Comparison of ENCODE assay signal across 8 mouse cellular contexts in the genomic region with DNA sequence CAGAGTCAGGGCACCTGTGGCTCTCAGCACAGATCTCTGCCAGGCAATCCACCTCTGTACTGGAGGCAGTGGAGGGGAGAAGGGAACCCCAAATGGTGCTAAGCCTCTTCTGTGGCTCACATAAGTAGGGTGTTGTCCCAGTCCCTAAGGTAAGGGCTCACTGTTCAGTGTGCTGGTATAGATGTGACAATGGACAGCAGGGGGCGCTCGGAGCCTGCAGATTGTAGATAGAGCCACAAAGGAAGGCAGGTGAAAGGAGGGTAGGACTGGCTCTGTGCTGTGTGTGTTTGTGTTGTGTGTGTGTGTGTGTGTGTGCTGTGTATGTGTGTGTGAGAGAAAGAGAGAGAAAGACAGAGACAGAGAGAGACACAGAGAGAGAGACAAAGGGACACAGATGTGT. TPM values are rescaled to one million over a fixed set of nuclear protein-coding genes. Genes with fewer than 3 reads are reported as not detected.
DNase-seq lines count a peak whose midpoint lies in the region; ATAC-seq and TF ChIP-seq lines count a peak whose summit lies in the region.

No protein-coding gene starts in this region.

- no peak overlapping the region for H3K27ac ChIP-seq in cortical plate, adult 2 months (ENCODE audit: insufficient read depth, low read length)
- H3K27ac ChIP-seq in intestine, embryonic 15.5 days = no peak overlapping the region
- no peak overlapping the region; the same call in 1 of the 2 replicates for H3K27ac ChIP-seq in midbrain, embryonic 10.5 days (replicated peaks)

- peak; percentile 84 for DNase-seq in ZHBTc4 (ENCODE audit: low read depth, low spot score)
- peak; percentile 67 for DNase-seq in gastrocnemius, postnatal 25 days
- DNase-seq in left cerebral cortex, postnatal 14 days (ENCODE audit: low spot score in 2 of 2) = peak; percentile 94
- DNase-seq in midbrain, embryonic 10.5 days (ENCODE audit: low spot score) = peak; percentile 82
- peak; percentile 98 for DNase-seq in right cerebral cortex, postnatal 4 days
- peak; percentile 73 to 86 for DNase-seq in urinary bladder, postnatal 4 days (ENCODE audit: low spot score in 2 of 2)

- no peaks in the 10 kb centered on the region for H3K27me3 ChIP-seq in intestine, embryonic 15.5 days (replicated peaks)
- H3K27me3 ChIP-seq in midbrain, embryonic 10.5 days (ENCODE audit: low read depth, poor library complexity, severe bottlenecking) = peaks cover 10% of the 10 kb centered on the region; the same call in 1 of the 2 replicates

- H3K4me1 ChIP-seq in cortical plate, adult 2 months (ENCODE audit: control insufficient read depth, insufficient read depth, low read length) = peaks cover 8% of the 10 kb centered on the region
- peaks cover 7% of the 10 kb centered on the region; the same call in 1 of the 2 replicates for H3K4me1 ChIP-seq in intestine, embryonic 15.5 days (replicated peaks)
- peaks cover 10% of the 10 kb centered on the region; the same call in 1 of the 2 replicates for H3K4me1 ChIP-seq in midbrain, embryonic 10.5 days

- no peak overlapping the region for H3K4me2 ChIP-seq in intestine, embryonic 15.5 days (replicated peaks)

- no peak for TF ChIP-seq POLR2A in cortical plate, adult 2 months (IDR thresholded peaks at IDR 0.05; ENCODE audit: extremely low read depth, insufficient read depth, low read length)

- no peak overlapping the region for H3K4me3 ChIP-seq in cortical plate, adult 2 months (ENCODE audit: insufficient read depth, low read length)
- H3K4me3 ChIP-seq in intestine, embryonic 15.5 days (replicated peaks) = no peak overlapping the region
- H3K4me3 ChIP-seq in midbrain, embryonic 10.5 days = no peak overlapping the region

- TF ChIP-seq CTCF in cortical plate, adult 2 months (IDR thresholded peaks at IDR 0.05; ENCODE audit: extremely low read depth, insufficient read depth, low read length) = peak; percentile 96

- WGBS in intestine, embryonic 15.5 days = 0% methylated on average over 2 of the region's 2 CpGs
- 0% methylated on average over 2 of the region's 2 CpGs for WGBS in midbrain, embryonic 10.5 days

- H3K36me3 ChIP-seq in intestine, embryonic 15.5 days = no peaks in the 10 kb centered on the region
- H3K36me3 ChIP-seq in midbrain, embryonic 10.5 days = no peaks in the 10 kb centered on the region

- intact Hi-C loops in left cerebral cortex, postnatal 14 days (cut with DNase I) = loop anchor here (1.0 to 10.0 kb wide), 3 partner anchors 47 to 645 kb away; partner anchors contain the start of gene Krt77

- H3K9ac ChIP-seq in intestine, embryonic 15.5 days = no peak overlapping the region

- ATAC-seq in intestine, embryonic 15.5 days = peak; percentile 76

- no peaks in the 10 kb centered on the region for H3K9me3 ChIP-seq in intestine, embryonic 15.5 days
- H3K9me3 ChIP-seq in midbrain, embryonic 10.5 days (replicated peaks) = no peaks in the 10 kb centered on the region

RNA-seq across cellular contexts. Expression of gene Krt80, which starts 30.4 kb away (rescaled TPM):
- 5.7 and 6.2 TPM in 2 replicates for polyA plus RNA-seq in cortical plate, adult 2 months (2012; rRNA removed)
- 1 to 10 TPM; 1.6 to 1.9 TPM for total RNA-seq in gastrocnemius, postnatal 25 days (2021)
- 1.2 TPM in 2 replicates for polyA plus RNA-seq in intestine, embryonic 15.5 days (2015; fragmentation: Nextera tagmentation; extraction: Ambion mirVana)
- 1 to 10 TPM; 1.6 to 1.9 TPM for total RNA-seq in left cerebral cortex, postnatal 14 days (2021)
- polyA plus RNA-seq in midbrain, embryonic 10.5 days (2016; fragmentation: Nextera tagmentation; extraction: Ambion mirVana) = 0.06 TPM in 1 of 2 replicates, not detected in the other

RNA-seq across cellular contexts. Expression of gene 6030408B16Rik, which starts 46.5 kb away (rescaled TPM):
- polyA plus RNA-seq in cortical plate, adult 2 months (2012; rRNA removed) = 0.13 and 0.23 TPM in 2 replicates
- under 1 TPM; 0.31 to 0.32 TPM for total RNA-seq in gastrocnemius, postnatal 25 days (2021)
- 4.1 TPM in 2 replicates for polyA plus RNA-seq in intestine, embryonic 15.5 days (2015; fragmentation: Nextera tagmentation; extraction: Ambion mirVana)
- total RNA-seq in left cerebral cortex, postnatal 14 days (2021) = under 1 TPM; 0.24 to 0.49 TPM
- polyA plus RNA-seq in midbrain, embryonic 10.5 days (2016; fragmentation: Nextera tagmentation; extraction: Ambion mirVana) = 0.06 and 0.22 TPM in 2 replicates

RNA-seq across cellular contexts. Expression of gene Atg101, which starts 55.5 kb away (rescaled TPM):
- 55.3 and 56.0 TPM in 2 replicates for polyA plus RNA-seq in cortical plate, adult 2 months (2012; rRNA removed)
- total RNA-seq in gastrocnemius, postnatal 25 days (2021) = 10 to 100 TPM; 22.3 to 31.3 TPM
- 61.1 and 62.0 TPM in 2 replicates for polyA plus RNA-seq in intestine, embryonic 15.5 days (2015; fragmentation: Nextera tagmentation; extraction: Ambion mirVana)
- 10 to 100 TPM; 38.5 to 43.2 TPM for total RNA-seq in left cerebral cortex, postnatal 14 days (2021)
- polyA plus RNA-seq in midbrain, embryonic 10.5 days (2016; fragmentation: Nextera tagmentation; extraction: Ambion mirVana) = 80.8 TPM in 2 replicates
